Mouse (Mus musculus) CD4-positive naive resting alpha-beta T cell, adult 57 days (primary cell): ENCODE measurements around the gene Ap1s1. TPM values are rescaled to one million over a fixed set of nuclear protein-coding genes. Genes with fewer than 3 reads are reported as not detected.

ENCODE experiments used
- total RNA-seq: library from RNA; stranded (reverse); gene quantifications from one replicate; pipeline ENCODE4 v1.2.4, GENCODE M21; 2023

Gene Ap1s1
- total RNA-seq = 27.0 TPM

GRCm38 (mm10) chr5:137045402-137046323 is at the start of gene Ap1s1:
Gene Ap1s1 (minus strand): TSS chr5:137046135.

GRCm38 (mm10) chr5:137072079-137072960 is 26.4 kb upstream of the Ap1s1 start, which contains the start of gene Serpine1:
Gene Serpine1 (minus strand): TSS chr5:137072268.

GRCm38 (mm10) chr5:137026092-137026491 is 19.8 kb downstream of the Ap1s1 start, which contains the start of gene Vgf:
Gene Vgf (plus strand): TSS chr5:137026392.

GRCm38 (mm10) chr5:136987934-136988271 is 58.0 kb downstream of the Ap1s1 start, which contains the start of gene Znhit1:
Gene Znhit1 (minus strand): TSS chr5:136988021.

GRCm38 (mm10) chr5:136986695-136987137 is 59.2 kb downstream of the Ap1s1 start, which contains the start of gene Plod3:
Gene Plod3 (plus strand): TSS chr5:136987019.

Other genes starting within 250 kb of the Ap1s1 start
- not detected for gene Col26a1, start 162.9 kb downstream of the Ap1s1 start, total RNA-seq
- gene Ift22, start 138.0 kb downstream of the Ap1s1 start, total RNA-seq = 0.92 TPM
- gene Fis1, start 92.9 kb downstream of the Ap1s1 start, total RNA-seq = 120 TPM
- gene Cldn15, start 79.5 kb downstream of the Ap1s1 start, total RNA-seq = 2.0 TPM
- 12.5 TPM for gene Plod3, start 59.1 kb downstream of the Ap1s1 start, total RNA-seq
- 21.4 TPM for gene Znhit1, start 58.1 kb downstream of the Ap1s1 start, total RNA-seq
- not detected for gene Vgf, start 19.7 kb downstream of the Ap1s1 start, total RNA-seq
- 0.30 TPM for gene Serpine1, start 26.1 kb upstream of the Ap1s1 start, total RNA-seq
- gene Trim56, start 70.1 kb upstream of the Ap1s1 start, total RNA-seq = 93.5 TPM
- not detected for gene Muc3, start 103.2 kb upstream of the Ap1s1 start, total RNA-seq
- gene Muc3a, start 166.3 kb upstream of the Ap1s1 start, total RNA-seq = 18.4 TPM
- 0.21 TPM for gene Ache, start 241.4 kb upstream of the Ap1s1 start, total RNA-seq
- 0.59 TPM for gene Ufsp1, start 248.5 kb upstream of the Ap1s1 start, total RNA-seq